Mouse (Mus musculus) CD8-positive naive resting alpha-beta T cell, adult 57 days (primary cell): ENCODE measurements around the gene Aamdc. TPM values are rescaled to one million over a fixed set of nuclear protein-coding genes. Genes with fewer than 3 reads are reported as not detected.

Source experiments
- total RNA-seq: library from RNA; stranded (reverse); gene quantifications from one replicate; pipeline ENCODE4 v1.2.4, GENCODE M21; 2023

Aamdc gene
- total RNA-seq: 15.1 TPM

DNA sequence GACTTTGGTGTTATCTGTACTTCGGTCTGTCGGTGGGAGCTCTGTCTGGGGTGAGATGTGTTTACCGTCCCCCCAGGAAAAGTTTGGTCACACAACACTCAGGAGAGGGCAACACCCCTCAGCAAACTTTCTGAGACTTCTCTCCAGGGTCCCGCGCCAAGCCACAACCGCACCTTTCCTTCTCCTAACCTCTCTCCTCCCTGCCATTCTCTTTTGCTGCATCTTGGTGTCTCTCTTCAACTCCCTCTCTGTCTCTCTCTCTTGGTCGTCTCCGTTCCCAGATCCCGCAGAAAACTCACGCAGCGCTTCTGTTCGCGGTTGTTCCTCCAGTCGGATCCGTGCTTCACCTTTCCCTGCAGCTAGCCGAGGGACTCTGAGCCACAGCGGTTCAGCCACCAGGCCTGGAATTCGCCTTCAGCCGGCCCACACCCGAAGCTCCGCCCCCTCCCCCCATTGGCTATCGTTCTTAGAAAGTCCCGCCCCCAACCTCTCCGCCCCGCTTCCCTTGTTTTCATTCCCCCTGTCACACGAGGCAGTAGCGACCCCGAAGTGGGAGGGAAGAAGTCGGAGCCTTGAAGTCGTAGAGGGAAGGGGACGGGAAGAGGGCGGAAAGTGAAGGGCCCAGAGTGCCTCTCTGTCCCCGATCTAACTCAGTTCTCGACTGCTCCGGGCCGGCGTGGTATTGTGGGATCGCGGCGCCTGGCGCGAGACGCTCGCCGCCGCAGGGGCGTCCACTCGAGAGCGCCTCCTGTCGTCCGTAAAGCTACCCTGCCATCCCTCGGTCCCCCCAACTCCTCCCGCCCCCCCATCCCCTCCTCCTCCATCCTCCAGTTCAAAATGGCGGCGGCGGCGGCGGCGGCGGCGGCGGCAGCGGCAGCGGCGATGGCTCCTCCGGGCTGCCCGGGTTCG lies at the start of gene Aamdc, which contains the start of gene Rsf1:
Aamdc (minus strand) TSS at position 431 of the 909 bp plus-strand sequence.
Rsf1 (plus strand) TSS at position 823 of the 909 bp plus-strand sequence.

Other genes with a start within 250 kb of the Aamdc start
- 5.4 TPM for gene Usp35, start 247.5 kb downstream of the Aamdc start, total RNA-seq
- gene Kctd21, start 247.2 kb downstream of the Aamdc start, total RNA-seq: 0.61 TPM
- 10.7 TPM for gene Alg8, start 207.9 kb downstream of the Aamdc start, total RNA-seq
- gene Ndufc2, start 179.5 kb downstream of the Aamdc start, total RNA-seq: 51.0 TPM
- gene Thrsp, start 161.8 kb downstream of the Aamdc start, total RNA-seq: not detected
- gene Kctd14, start 128.2 kb downstream of the Aamdc start, total RNA-seq: 0.21 TPM
- 43.1 TPM for gene Ints4, start 98.5 kb downstream of the Aamdc start, total RNA-seq
- gene Rsf1, start 392 bp upstream of the Aamdc start, total RNA-seq: 70.0 TPM
- gene Clns1a, start 117.1 kb upstream of the Aamdc start, total RNA-seq: 47.9 TPM
- gene Aqp11, start 158.8 kb upstream of the Aamdc start, total RNA-seq: 0.89 TPM
- 9.8 TPM for gene Pak1, start 209.0 kb upstream of the Aamdc start, total RNA-seq